Mouse (Mus musculus) lung, adult 2 months (tissue): ENCODE measurements at regions not wholly inside any gene's neighbourhood (a gene's known extent, or its start where the extent isn't known, plus 50 kb on each side); places are given as distances from the start of the nearest gene placed in this dataset.

Experiments used
- CTCF ChIP-seq: fragments of 200-500 bp; IDR thresholded peaks from 2 replicates; pipeline ENCODE4 v1.5.1; 2011; ENCODE audit warnings: mild to moderate bottlenecking, low read length, control low read depth; ENCODE audit not compliant: insufficient read depth
- POLR2A ChIP-seq: fragments of 200-500 bp; IDR thresholded peaks from 2 replicates; pipeline ENCODE4 v1.6.1; 2011; ENCODE audit warnings: low read depth, mild to moderate bottlenecking, control low read depth, low read length, borderline replicate concordance; ENCODE audit errors: extremely low read depth

DNA sequence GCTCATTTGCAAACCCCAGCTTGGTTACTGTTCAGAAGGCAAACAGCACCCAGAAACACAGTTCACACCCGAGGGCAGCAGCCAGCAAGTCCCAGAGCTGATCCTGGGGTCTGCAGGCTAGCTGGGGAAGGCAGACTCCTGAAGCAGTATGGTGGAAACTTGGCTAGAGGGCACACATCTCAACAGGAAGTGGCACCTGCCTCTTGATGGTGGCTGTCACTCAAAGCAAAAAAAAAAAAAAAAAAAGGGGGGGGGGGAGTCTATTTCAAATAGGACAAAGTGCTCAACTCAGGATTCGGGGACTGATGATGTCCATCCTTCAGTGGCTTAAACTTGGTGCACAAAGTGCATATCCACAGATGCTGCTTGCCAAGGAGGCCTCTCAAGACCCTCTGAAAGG lies 61.2 kb upstream of the Arntl start:
- TF ChIP-seq POLR2A = no peak
- TF ChIP-seq CTCF = no peak
